Mouse (Mus musculus) cerebellum, adult 2 months (tissue): ENCODE measurements at regions not wholly inside any gene's neighbourhood (a gene's known extent, or its start where the extent isn't known, plus 50 kb on each side); places are given as distances from the start of the nearest gene placed in this dataset.

Experiments used
- CTCF ChIP-seq: fragments of 200-500 bp; IDR thresholded peaks from 2 replicates; pipeline ENCODE4 v1.5.1; 2011; ENCODE audit warnings: low read depth, mild to moderate bottlenecking, control low read depth, low read length, moderate library complexity, borderline replicate concordance; ENCODE audit not compliant: insufficient read depth
- POLR2A ChIP-seq: fragments of 200-500 bp; IDR thresholded peaks from 2 replicates; pipeline ENCODE4 v1.6.1; 2011; ENCODE audit warnings: low read length, control low read depth, borderline replicate concordance; ENCODE audit not compliant: insufficient read depth

DNA sequence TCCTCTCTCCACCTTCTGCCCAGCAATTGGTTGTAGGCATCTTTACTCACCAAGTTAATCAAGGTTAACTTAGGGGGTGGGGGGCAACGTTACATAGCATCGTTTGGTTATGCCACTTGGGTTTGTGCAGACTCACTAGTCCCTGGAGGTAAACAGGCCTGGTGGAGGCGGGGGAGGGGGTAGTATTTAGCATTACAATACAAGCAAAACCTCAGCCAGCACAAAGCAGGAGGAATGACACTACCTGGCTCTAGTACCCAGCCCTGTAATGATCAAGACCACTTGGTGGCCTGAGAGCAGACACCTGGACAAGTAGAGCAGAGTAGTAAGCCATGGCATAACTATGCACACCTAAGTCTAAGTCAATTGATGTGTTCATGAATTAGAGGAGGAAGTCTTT lies 298.0 kb downstream of the Fam19a5 start:
- no peak for TF ChIP-seq CTCF
- TF ChIP-seq POLR2A: no peak
